Comparison of ENCODE assay signal across 8 mouse cellular contexts in the genomic region with DNA sequence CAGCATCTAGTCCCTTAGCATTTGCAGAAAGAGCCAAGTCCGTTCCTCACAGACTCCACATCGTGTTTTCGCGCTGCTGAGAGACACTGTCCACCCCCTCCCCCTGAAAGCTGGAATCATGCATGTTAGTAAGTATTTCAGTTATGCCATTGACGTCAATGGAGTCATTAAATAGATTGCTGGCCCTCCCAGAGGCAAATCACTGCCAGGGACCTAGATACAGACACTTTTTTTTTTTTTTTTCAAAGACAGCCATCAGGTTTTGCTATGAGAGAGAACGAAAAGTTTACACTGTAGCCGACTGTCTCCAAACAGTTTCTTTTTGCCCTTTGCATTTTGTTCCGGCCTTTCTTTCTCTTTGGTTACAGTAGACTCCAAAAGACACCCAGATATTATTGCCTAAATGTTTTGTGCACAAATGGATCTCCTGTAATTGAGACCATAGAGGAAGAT.
DNase-seq lines count a peak whose midpoint lies in the region; ATAC-seq lines count a peak whose summit lies in the region.

No protein-coding gene starts in this region.

- H3K4me1 ChIP-seq in intestine, embryonic 14.5 days (replicated peaks; ENCODE audit: control insufficient read depth, insufficient read depth, low read length), result peaks cover 18% of the 10 kb centered on the region
- peaks cover 5% of the 10 kb centered on the region for H3K4me1 ChIP-seq in limb, embryonic 11.5 days (ENCODE audit: control insufficient read depth, insufficient read depth, low read length)
- peaks cover 17% of the 10 kb centered on the region for H3K4me1 ChIP-seq in midbrain, embryonic 12.5 days

- H3K36me3 ChIP-seq in intestine, embryonic 14.5 days (ENCODE audit: control insufficient read depth, insufficient read depth, low read length), result no peaks in the 10 kb centered on the region
- H3K36me3 ChIP-seq in limb, embryonic 11.5 days (ENCODE audit: control insufficient read depth, insufficient read depth, low read length), result no peaks in the 10 kb centered on the region
- no peaks in the 10 kb centered on the region for H3K36me3 ChIP-seq in midbrain, embryonic 12.5 days

- WGBS in intestine, embryonic 14.5 days, result 14% methylated on average over 8 of the region's 8 CpGs
- WGBS in limb, embryonic 11.5 days, result 49% methylated on average over 8 of the region's 8 CpGs
- 39% methylated on average over 8 of the region's 8 CpGs for WGBS in midbrain, embryonic 12.5 days

- H3K9ac ChIP-seq in intestine, embryonic 14.5 days (ENCODE audit: low read length), result peak overlapping the region; percentile 39
- H3K9ac ChIP-seq in limb, embryonic 11.5 days (ENCODE audit: low read length), result no peak overlapping the region
- 0 out of 2 replicates have a peak overlapping the region, but pooled peaks have one; percentile 17 for H3K9ac ChIP-seq in midbrain, embryonic 12.5 days (replicated peaks)

- peak overlapping the region; percentile 49 for H3K4me2 ChIP-seq in intestine, embryonic 14.5 days (ENCODE audit: low read length)
- H3K4me2 ChIP-seq in limb, embryonic 11.5 days (ENCODE audit: low read depth, severe bottlenecking), result peak overlapping the region; percentile 34
- H3K4me2 ChIP-seq in midbrain, embryonic 12.5 days (replicated peaks), result peak overlapping the region; percentile 35

- ATAC-seq in activated CD4-positive, CD25-positive, alpha-beta regulatory T cell, adult 4 months, result peak; percentile 5
- ATAC-seq in intestine, embryonic 14.5 days (replicated peaks; ENCODE audit: low FRiP score, low TSS enrichment, low read depth), result peak; percentile 70
- ATAC-seq in limb, embryonic 11.5 days (ENCODE audit: insufficient number of reproducible peaks, low FRiP score, low TSS enrichment, low read depth), result no peak
- 0 out of 2 replicates have a peak, but pooled peaks have one; percentile 9 for ATAC-seq in midbrain, embryonic 12.5 days (ENCODE audit: low FRiP score, low read depth)
- ATAC-seq in inflammation-experienced regulatory T-cells, adult 6 months, result no peak

- no peaks in the 10 kb centered on the region for H3K27me3 ChIP-seq in intestine, embryonic 14.5 days (replicated peaks; ENCODE audit: control insufficient read depth, insufficient read depth, low read length)
- no peaks in the 10 kb centered on the region for H3K27me3 ChIP-seq in limb, embryonic 11.5 days (ENCODE audit: control insufficient read depth, insufficient read depth, low read length)
- H3K27me3 ChIP-seq in midbrain, embryonic 12.5 days, result 0 out of 2 replicates have a peak, but pooled peaks cover 5% of the 10 kb centered on the region

- peak; percentile 47 for DNase-seq in embryo, embryonic 11.5 days (ENCODE audit: low read depth, low spot score)
- DNase-seq in gastrocnemius, postnatal 4 days (ENCODE audit: low spot score in 2 of 2), result peak; percentile 50 to 81
- DNase-seq in intestine, embryonic 14.5 days (ENCODE audit: low spot score), result peak; percentile 83
- DNase-seq in limb, embryonic 11.5 days (ENCODE audit: low spot score), result peak; percentile 61
- peak; percentile 22 for DNase-seq in right cerebral cortex, postnatal 4 days

- no peaks in the 10 kb centered on the region for H3K9me3 ChIP-seq in intestine, embryonic 14.5 days (ENCODE audit: control insufficient read depth, low read length)
- H3K9me3 ChIP-seq in limb, embryonic 11.5 days (ENCODE audit: control insufficient read depth, low read length), result no peaks in the 10 kb centered on the region
- H3K9me3 ChIP-seq in midbrain, embryonic 12.5 days, result no peaks in the 10 kb centered on the region

- peak overlapping the region; percentile 94 for H3K27ac ChIP-seq in intestine, embryonic 14.5 days (ENCODE audit: low read depth)
- H3K27ac ChIP-seq in limb, embryonic 11.5 days (replicated peaks; ENCODE audit: low read depth, low read length), result no peak overlapping the region
- H3K27ac ChIP-seq in midbrain, embryonic 12.5 days (replicated peaks), result peak overlapping the region; percentile 52; the same call in 1 of the 2 replicates

- peak overlapping the region; percentile 16 for H3K4me3 ChIP-seq in intestine, embryonic 14.5 days (ENCODE audit: low read depth, low read length)
- no peak overlapping the region for H3K4me3 ChIP-seq in limb, embryonic 11.5 days (ENCODE audit: low read depth, low read length)
- no peak overlapping the region for H3K4me3 ChIP-seq in midbrain, embryonic 12.5 days

Comparison
In these comparisons a context has a peak if more than half of its experiments do, and no peak if none do; other contexts are left out.
1. ATAC-seq: peak in activated CD4-positive, CD25-positive, alpha-beta regulatory T cell, adult 4 months (single experiment), intestine, embryonic 14.5 days (single experiment) and midbrain, embryonic 12.5 days (single experiment); none in limb, embryonic 11.5 days (single experiment) and inflammation-experienced regulatory T-cells, adult 6 months (single experiment).
2. DNase-seq: peak in every context shown above with its lines; median percentile 83 in intestine, embryonic 14.5 days; 66 in gastrocnemius, postnatal 4 days; 61 in limb, embryonic 11.5 days; 47 in embryo, embryonic 11.5 days; 22 in right cerebral cortex, postnatal 4 days.
3. Peak in every context shown above with its lines, with median percentiles within 50 percentile points of each other: H3K4me2 ChIP-seq.